Mouse (Mus musculus) myocyte (in vitro differentiated cells): ENCODE data around the gene Flad1.

Source experiments
- E2F4 ChIP-seq: IDR thresholded peaks from one replicate; pipeline ENCODE4 v1.6.1; 2011; ENCODE audit warnings: mild to moderate bottlenecking, control low read depth, moderate library complexity; ENCODE audit not compliant: insufficient read depth
- MAX ChIP-seq: IDR thresholded peaks from one replicate; pipeline ENCODE4 v1.6.1; 2011; ENCODE audit warnings: low read depth, mild to moderate bottlenecking, control low read depth
- MYOD1 ChIP-seq, 3 experiments: IDR thresholded peaks; one replicate each; pipeline ENCODE4 v1.6.1; 2011; ENCODE audit warnings: control low read depth in 2 of 3, low read depth in 2 of 3, mild to moderate bottlenecking in 2 of 3, moderate library complexity in 1 of 3; ENCODE audit not compliant: insufficient read length in 2 of 3, control insufficient read depth in 1 of 3
- MYOG ChIP-seq, 3 experiments: IDR thresholded peaks; one replicate each; pipeline ENCODE4 v1.6.1; 2011; ENCODE audit warnings: control low read depth in 2 of 3, low read depth in 2 of 3, mild to moderate bottlenecking in 2 of 3; ENCODE audit not compliant: insufficient read length in 2 of 3, control insufficient read depth in 1 of 3, insufficient read depth in 1 of 3
- POLR2A ChIP-seq: IDR thresholded peaks from one replicate; pipeline ENCODE4 v1.6.1; 2011; ENCODE audit warnings: low read depth, mild to moderate bottlenecking, control low read depth, moderate library complexity; ENCODE audit not compliant: insufficient read length
- POLR2AphosphoS2 ChIP-seq: IDR thresholded peaks from one replicate; pipeline ENCODE4 v1.6.1; 2011; ENCODE audit warnings: low read depth, control low read depth; ENCODE audit not compliant: insufficient read length
- TCF12 ChIP-seq: IDR thresholded peaks from one replicate; pipeline ENCODE4 v1.6.1; 2011; ENCODE audit warnings: mild to moderate bottlenecking, control low read depth; ENCODE audit not compliant: poor library complexity, insufficient read depth, severe bottlenecking
- TCF3 ChIP-seq: IDR thresholded peaks from one replicate; pipeline ENCODE4 v1.6.1; 2011; ENCODE audit warnings: low read depth, control low read depth; ENCODE audit not compliant: insufficient read length
- USF1 ChIP-seq: IDR thresholded peaks from one replicate; pipeline ENCODE4 v1.6.1; 2011; ENCODE audit warnings: low read depth, mild to moderate bottlenecking, control low read depth, moderate library complexity

DNA sequence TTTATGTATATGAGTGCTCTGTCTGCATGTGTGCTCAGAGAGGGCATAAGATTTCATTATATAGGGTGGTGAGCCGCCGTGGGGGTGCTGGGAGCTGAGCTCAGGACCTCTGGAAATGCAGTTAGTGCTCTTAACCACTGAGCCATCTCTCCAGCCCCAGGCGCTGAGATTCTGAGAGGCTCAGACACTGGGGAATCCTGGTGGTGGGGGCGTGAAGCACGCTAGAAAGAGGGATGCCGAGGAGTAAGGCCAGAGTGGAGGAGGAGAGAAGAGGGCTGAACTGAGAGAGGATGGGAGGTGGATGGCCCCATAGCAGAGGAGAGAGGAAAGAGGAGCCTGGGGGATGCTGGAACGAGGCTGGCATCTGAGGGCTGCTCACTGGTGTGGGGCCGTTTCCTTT, 47.0 kb downstream of the Flad1 start:
- TF ChIP-seq E2F4 (no peak), POLR2A (no peak), MAX (no peak), MYOD1 (IDR thresholded peaks at IDR 0.05; ENCODE audit: control insufficient read depth in 1 of 3, insufficient read length in 2 of 3, low read depth in 2 of 3) (no peak), USF1 (no peak), MYOG (IDR thresholded peaks at IDR 0.05; ENCODE audit: control insufficient read depth in 1 of 3, insufficient read depth in 1 of 3, insufficient read length in 2 of 3, low read depth in 2 of 3) (no peak), POLR2AphosphoS2 (no peak), TCF3 (no peak), TCF12 (no peak)
